Mouse (Mus musculus): ENCODE results near the gene Trpm5. TPM values are rescaled to one million over a fixed set of nuclear protein-coding genes. Genes with fewer than 3 reads are reported as not detected.

Gene Trpm5
- polyA plus RNA-seq, 1 experiment: 0.03 TPM

DNA sequence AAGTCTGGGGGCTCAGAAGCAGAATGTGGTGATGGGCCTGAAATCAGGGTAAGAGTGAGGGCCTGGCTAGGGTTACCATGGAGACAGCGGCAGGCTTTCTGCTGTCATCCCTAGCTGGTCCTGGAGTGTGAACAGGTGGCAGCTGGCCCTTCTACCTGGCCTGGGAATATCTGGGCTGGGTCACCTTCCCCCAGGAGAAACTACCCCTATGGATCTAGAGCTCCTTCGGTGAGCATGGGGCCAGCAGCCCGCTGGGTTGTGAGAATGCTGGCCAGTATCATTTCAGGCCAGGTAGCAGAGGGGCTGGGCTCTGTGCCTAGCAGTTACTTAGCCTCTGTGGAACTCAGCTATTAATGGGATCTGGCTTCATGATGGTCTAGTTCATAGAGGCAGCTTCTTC lies 30.5 kb upstream of the Trpm5 start:
- TF ChIP-seq POLR2A (IDR thresholded peaks at IDR 0.05; ENCODE audit: low read depth, low read length) (no peak), CTCF (conservative IDR thresholded peaks at IDR 0.05; ENCODE audit: insufficient read depth, insufficient read length, low read depth, low read length) (no peak)
- Histone ChIP-seq H3K4me3 (ENCODE audit: insufficient read depth, low read depth, low read length) (no peak overlapping the region), H3K27ac (ENCODE audit: insufficient read depth, low read depth, low read length) (peak overlapping the region; percentile 63), H3K36me3 (ENCODE audit: control insufficient read depth, insufficient read depth, low read length) (no peaks in the 10 kb centered on the region), H3K4me1 (ENCODE audit: control insufficient read depth, insufficient read depth, low read length) (peaks cover 6% of the 10 kb centered on the region), H3K27me3 (replicated peaks; ENCODE audit: control insufficient read depth, insufficient read depth, low read length) (no peaks in the 10 kb centered on the region)
- WGBS: 63% methylated on average over 3 of the region's 3 CpGs
- no peak for DNase-seq

GRCm38 (mm10) chr7:143123876-143124669 lies 29.6 kb upstream of the Trpm5 start:
- H3K4me3 ChIP-seq (ENCODE audit: insufficient read depth, low read depth, low read length): no peak overlapping the region
- H3K36me3 ChIP-seq (ENCODE audit: control insufficient read depth, insufficient read depth, low read length): no peaks in the 10 kb centered on the region
- H3K27me3 ChIP-seq (replicated peaks; ENCODE audit: control insufficient read depth, insufficient read depth, low read length): no peaks in the 10 kb centered on the region
- TF ChIP-seq CTCF (conservative IDR thresholded peaks at IDR 0.05; ENCODE audit: insufficient read depth, insufficient read length, low read depth, low read length): no peak
- WGBS: 32% methylated on average over 6 of the region's 6 CpGs
- DNase-seq: peak; percentile 80
- H3K4me1 ChIP-seq (ENCODE audit: control insufficient read depth, insufficient read depth, low read length): peaks cover 10% of the 10 kb centered on the region
- H3K27ac ChIP-seq (ENCODE audit: insufficient read depth, low read depth, low read length): peak overlapping the region; percentile 63

DNA sequence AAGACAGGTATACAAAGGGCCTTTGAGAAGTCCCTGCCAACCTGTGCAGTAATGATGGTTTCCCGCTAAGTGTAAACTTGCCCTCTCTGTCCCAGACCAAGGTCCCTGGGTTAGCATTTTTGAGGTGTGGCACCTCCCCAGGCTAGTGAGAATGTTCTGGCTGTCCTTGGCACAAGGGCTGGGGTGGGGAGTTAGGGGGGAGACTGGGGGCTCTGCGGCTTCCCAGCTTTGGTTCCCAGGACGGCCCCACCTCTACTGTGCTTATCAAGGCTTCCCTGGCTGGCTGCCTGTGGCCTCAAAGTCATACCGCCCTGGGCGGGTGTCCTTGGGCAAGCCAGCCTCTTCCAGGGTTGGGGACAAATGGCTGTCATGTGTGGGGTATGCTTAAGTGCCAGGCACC lies 27.7 kb upstream of the Trpm5 start:
- Histone ChIP-seq H3K36me3 (ENCODE audit: control insufficient read depth, insufficient read depth, low read length) (no peaks in the 10 kb centered on the region), H3K27me3 (replicated peaks; ENCODE audit: control insufficient read depth, insufficient read depth, low read length) (no peaks in the 10 kb centered on the region), H3K4me1 (ENCODE audit: control insufficient read depth, insufficient read depth, low read length) (peaks cover 10% of the 10 kb centered on the region), H3K27ac (ENCODE audit: insufficient read depth, low read depth, low read length) (peak overlapping the region; percentile 48), H3K4me3 (ENCODE audit: insufficient read depth, low read depth, low read length) (no peak overlapping the region)
- no peak for TF ChIP-seq CTCF (conservative IDR thresholded peaks at IDR 0.05; ENCODE audit: insufficient read depth, insufficient read length, low read depth, low read length)
- no peak for TF ChIP-seq POLR2A (IDR thresholded peaks at IDR 0.05; ENCODE audit: low read depth, low read length)
- 60% methylated on average over 5 of the region's 5 CpGs for WGBS
- DNase-seq: peak; percentile 34

GRCm38 (mm10) chr7:143119826-143120225 lies 25.4 kb upstream of the Trpm5 start:
- Histone ChIP-seq H3K27me3 (replicated peaks; ENCODE audit: control insufficient read depth, insufficient read depth, low read length) (no peaks in the 10 kb centered on the region), H3K4me3 (ENCODE audit: insufficient read depth, low read depth, low read length) (no peak overlapping the region), H3K4me1 (ENCODE audit: control insufficient read depth, insufficient read depth, low read length) (peaks cover 10% of the 10 kb centered on the region), H3K36me3 (ENCODE audit: control insufficient read depth, insufficient read depth, low read length) (no peaks in the 10 kb centered on the region), H3K27ac (ENCODE audit: insufficient read depth, low read depth, low read length) (peak overlapping the region; percentile 69)
- 71% methylated on average over 3 of the region's 3 CpGs for WGBS
- DNase-seq: no peak
- TF ChIP-seq POLR2A (IDR thresholded peaks at IDR 0.05; ENCODE audit: low read depth, low read length) (no peak), CTCF (conservative IDR thresholded peaks at IDR 0.05; ENCODE audit: insufficient read depth, insufficient read length, low read depth, low read length) (no peak)

DNA sequence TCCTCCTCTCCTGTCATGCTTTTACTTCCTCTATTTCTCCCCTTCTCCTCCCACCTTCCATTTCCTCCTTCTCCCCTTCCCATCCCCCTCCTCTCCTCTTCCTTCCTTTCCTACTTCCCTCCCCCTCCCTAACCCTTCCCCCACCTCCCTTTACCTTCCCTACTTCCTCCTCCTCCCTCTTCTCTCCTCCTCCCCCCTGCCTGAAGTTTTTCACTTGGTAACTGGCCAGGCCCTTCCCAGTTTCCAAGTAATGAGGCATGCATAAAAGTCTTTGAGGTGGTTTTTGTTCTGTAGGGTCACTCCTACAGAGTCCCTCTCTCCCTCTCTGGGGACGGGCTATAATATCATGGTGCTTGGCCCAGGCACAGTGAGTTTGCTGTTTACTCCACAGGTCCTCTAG lies 25.0 kb upstream of the Trpm5 start:
- H3K4me1 ChIP-seq (ENCODE audit: control insufficient read depth, insufficient read depth, low read length): peaks cover 10% of the 10 kb centered on the region
- DNase-seq: peak; percentile 65
- no peak overlapping the region for H3K4me3 ChIP-seq (ENCODE audit: insufficient read depth, low read depth, low read length)
- H3K27me3 ChIP-seq (replicated peaks; ENCODE audit: control insufficient read depth, insufficient read depth, low read length): no peaks in the 10 kb centered on the region
- peak overlapping the region; percentile 69 for H3K27ac ChIP-seq (ENCODE audit: insufficient read depth, low read depth, low read length)
- WGBS: 34% methylated on average over 1 of the region's 1 CpGs
- no peak for TF ChIP-seq POLR2A (IDR thresholded peaks at IDR 0.05; ENCODE audit: low read depth, low read length)
- no peak for TF ChIP-seq CTCF (conservative IDR thresholded peaks at IDR 0.05; ENCODE audit: insufficient read depth, insufficient read length, low read depth, low read length)
- H3K36me3 ChIP-seq (ENCODE audit: control insufficient read depth, insufficient read depth, low read length): no peaks in the 10 kb centered on the region

- H3K27me3 ChIP-seq (replicated peaks; ENCODE audit: control insufficient read depth, insufficient read depth, low read length): no peaks in the 10 kb centered on the region
- no peaks in the 10 kb centered on the region for H3K36me3 ChIP-seq (ENCODE audit: control insufficient read depth, insufficient read depth, low read length)
- H3K4me1 ChIP-seq (ENCODE audit: control insufficient read depth, insufficient read depth, low read length): peaks cover 10% of the 10 kb centered on the region
- 85% methylated on average over 5 of the region's 5 CpGs for WGBS
- H3K4me3 ChIP-seq (ENCODE audit: insufficient read depth, low read depth, low read length): no peak overlapping the region
- TF ChIP-seq CTCF (conservative IDR thresholded peaks at IDR 0.05; ENCODE audit: insufficient read depth, insufficient read length, low read depth, low read length) (no peak), POLR2A (IDR thresholded peaks at IDR 0.05; ENCODE audit: low read depth, low read length) (no peak)
- DNase-seq: no peak
- H3K27ac ChIP-seq (ENCODE audit: insufficient read depth, low read depth, low read length): no peak overlapping the region
Measured at GRCm38 (mm10) chr7:143116521-143116920, 22.1 kb upstream of the Trpm5 start.

DNA sequence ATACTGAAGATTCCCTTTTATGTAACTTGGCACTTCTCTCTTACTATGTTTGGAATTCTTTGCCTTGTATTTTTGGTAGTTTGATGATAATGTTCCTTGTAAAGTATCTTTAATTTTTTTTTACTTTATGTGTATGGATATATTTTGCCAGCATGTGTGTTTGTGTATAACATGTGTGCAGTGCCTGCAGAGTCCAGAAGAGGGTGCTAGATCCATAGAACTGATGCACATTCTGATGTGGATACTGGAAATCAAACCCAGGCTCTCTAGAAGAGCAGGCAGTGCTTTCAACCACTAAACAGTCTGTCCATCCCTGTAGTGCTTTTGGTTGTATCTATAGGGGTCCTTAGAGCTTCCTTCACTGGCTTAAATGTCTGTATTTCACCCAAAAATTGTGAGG lies 20.3 kb upstream of the Trpm5 start:
- no peaks in the 10 kb centered on the region for H3K27me3 ChIP-seq (replicated peaks; ENCODE audit: control insufficient read depth, insufficient read depth, low read length)
- no peak for DNase-seq
- no peak overlapping the region for H3K4me3 ChIP-seq (ENCODE audit: insufficient read depth, low read depth, low read length)
- H3K27ac ChIP-seq (ENCODE audit: insufficient read depth, low read depth, low read length): no peak overlapping the region
- no peak for TF ChIP-seq CTCF (conservative IDR thresholded peaks at IDR 0.05; ENCODE audit: insufficient read depth, insufficient read length, low read depth, low read length)
- peaks cover 2% of the 10 kb centered on the region; the same call in 1 of the 2 replicates for H3K4me1 ChIP-seq (ENCODE audit: control insufficient read depth, insufficient read depth, low read length)
- no peaks in the 10 kb centered on the region for H3K36me3 ChIP-seq (ENCODE audit: control insufficient read depth, insufficient read depth, low read length)

Measured in kidney, adult 2 months (tissue).